Mouse (Mus musculus) embryo, embryonic 10 days (tissue): ENCODE data around the gene Apopt1.
A peak's percentile ranks its signal among the peaks of the same experiment; 100 is the strongest.

ENCODE experiments used
- DNase-seq: peaks from one replicate; pipeline ENCODE4 v3.0.0-alpha.2; 2015; ENCODE audit warnings: low spot score

Gene Apopt1

DNA sequence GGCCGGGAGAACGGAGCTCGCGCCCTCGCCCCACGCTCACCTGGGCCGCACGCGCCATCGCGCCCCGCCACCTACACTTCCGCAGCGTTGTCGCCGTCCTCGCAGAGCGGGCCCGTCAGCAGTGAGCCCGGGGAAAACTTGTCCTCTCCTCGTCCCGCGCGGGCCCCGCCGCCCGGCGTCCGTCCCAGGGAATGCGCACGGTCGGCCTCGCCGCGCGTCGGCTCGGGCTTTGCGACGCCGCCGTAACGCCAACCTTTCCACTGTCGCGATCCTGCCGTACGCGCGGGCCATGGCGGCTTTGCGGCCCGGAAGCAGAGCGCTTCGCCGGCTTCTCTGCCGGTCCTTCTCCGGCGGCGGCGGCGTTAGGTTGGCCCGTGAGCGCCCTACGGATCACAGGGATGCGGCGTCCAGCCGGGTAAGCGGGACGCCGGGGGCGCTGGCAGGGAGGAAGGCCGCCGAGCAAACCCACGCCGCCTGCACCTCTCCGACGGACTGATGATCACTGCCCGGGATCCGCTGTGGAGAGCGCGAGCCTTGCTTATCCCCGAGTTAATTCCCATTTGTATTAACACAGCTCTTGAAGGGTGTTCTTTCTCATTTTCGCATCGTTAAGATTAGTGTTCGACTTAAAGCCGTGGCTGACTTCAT lies at the start of gene Apopt1, which contains the start of gene Bag5:
TSS of gene Apopt1 (plus strand) at position 258 of the 648 bp plus-strand sequence.
TSS of gene Bag5 (minus strand) at position 254 of the 648 bp plus-strand sequence.
- peak; percentile 96 for DNase-seq

DNA sequence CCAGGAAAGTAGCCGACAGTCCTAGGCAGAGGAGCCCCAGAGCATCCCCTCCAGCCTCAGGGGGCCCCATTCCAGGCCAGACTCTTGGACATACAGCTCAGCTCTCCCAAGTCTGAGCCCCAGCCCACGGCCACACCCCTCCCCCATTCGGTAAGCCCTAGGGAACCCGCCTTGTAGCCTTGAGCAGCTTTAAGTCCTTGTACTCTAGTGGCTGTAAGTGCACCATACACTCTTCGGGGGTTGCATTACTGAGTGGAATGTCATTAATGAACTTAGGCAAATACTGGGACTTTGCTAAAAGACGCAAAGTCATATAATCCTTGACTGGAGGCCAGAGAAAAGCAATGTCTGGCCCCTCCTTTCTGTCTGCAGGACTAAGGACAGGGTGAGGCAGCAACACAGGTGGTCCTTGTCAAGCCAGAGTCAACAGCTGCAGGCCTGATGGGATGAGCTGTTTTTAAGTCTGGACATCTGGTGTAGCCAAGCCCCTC lies 48.9 kb upstream of the Apopt1 start:
- DNase-seq: no peak

- no peak for DNase-seq
Observed at GRCm38 (mm10) chr12:111665041-111665880, 47.8 kb upstream of the Apopt1 start.

DNA sequence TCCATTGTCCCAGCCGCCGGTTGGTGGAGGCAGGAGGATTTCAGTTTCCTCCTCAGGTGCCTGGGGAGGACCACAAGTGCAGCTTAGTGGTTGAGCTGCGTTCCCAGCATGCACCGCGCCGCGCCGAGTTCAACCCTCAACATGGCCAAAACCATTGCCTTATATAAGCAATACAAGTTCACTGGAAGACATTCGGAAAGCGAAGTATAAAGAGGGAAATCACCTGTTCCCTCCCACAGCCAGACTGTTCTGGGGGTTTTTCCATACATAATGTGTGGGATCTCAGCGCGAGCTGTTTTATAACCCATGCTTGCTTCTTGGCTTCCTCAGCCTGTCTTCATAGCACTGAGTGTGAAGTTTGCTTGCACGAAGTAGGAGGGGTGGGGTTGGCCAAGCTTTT lies 46.7 kb upstream of the Apopt1 start:
- DNase-seq: no peak

DNA sequence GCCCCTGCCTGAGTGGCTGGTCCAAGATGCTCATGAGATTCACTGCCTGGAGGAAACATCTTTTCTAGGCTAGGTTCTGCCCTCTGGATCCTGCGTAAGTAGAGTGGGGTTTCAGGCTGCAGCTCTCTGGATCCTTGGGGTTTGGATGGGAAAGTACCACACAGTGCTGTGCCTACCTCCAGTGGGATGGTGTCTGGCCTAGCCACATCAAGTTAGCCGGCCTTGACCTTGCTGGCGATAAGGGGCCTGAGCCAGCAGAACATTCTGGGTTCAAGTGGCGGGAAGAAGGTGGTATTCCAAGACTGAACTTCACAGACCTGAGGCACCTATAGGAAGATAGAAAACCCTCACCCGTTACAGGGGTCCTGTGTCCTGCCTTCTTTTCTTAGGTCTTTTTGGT lies 45.6 kb upstream of the Apopt1 start:
- DNase-seq: no peak

DNA sequence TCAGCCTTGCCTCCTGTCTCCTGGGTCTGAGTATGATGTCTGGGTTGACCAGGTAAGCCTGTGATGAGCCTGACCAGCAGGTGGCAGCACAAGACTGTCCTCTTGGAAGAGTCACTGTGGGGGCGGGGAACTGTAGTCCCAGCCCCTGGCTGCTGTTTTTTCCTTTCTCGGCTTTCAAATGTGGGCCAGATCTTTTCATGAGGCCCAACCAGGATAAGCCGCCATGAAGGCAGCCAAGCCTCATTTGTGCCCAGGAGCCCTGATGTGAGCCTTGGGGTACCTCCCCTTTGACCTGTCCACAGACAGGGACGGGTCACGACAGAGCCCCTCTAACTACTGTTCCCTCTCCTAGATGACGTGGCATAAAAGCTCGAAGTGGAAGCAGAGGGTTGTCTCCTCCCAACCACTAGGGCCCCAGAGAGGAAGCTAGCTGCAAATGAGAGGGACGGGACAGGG lies 44.6 kb upstream of the Apopt1 start:
- peak; percentile 97 for DNase-seq

GRCm38 (mm10) chr12:111669000-111669788 lies 43.9 kb upstream of the Apopt1 start:
- no peak for DNase-seq

GRCm38 (mm10) chr12:111669961-111670360 lies 43.1 kb upstream of the Apopt1 start:
- no peak for DNase-seq

GRCm38 (mm10) chr12:111670371-111670971 lies 42.6 kb upstream of the Apopt1 start:
- DNase-seq: no peak

DNA sequence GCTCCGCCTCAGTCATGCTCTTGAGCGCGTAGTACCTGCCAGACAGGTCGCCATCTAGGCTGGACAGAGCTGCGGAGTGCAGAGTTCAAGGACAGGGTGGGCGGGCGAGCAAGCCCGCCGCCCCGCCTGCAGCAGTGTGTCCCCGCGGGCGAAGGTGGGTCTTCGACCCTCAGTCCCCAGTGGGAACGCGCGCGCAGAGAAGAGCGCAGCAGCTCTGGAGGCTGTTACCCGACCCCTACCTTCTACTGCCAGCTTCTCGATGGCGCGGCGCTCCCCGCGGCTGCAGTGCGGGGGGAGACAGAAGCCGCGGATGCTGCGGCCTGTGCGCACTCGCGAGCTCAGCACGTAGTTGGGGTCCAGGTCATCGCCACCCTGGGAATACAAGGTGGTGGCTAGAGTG lies 42.1 kb upstream of the Apopt1 start:
- no peak for DNase-seq

- DNase-seq: peak; percentile 79
Observed at GRCm38 (mm10) chr12:111671431-111671902, 41.6 kb upstream of the Apopt1 start.

- DNase-seq: peak; percentile 92
Observed at GRCm38 (mm10) chr12:111672176-111672575, 40.9 kb upstream of the Apopt1 start, which contains the start of gene Ckb. Gene Ckb (minus strand): TSS chr12:111672338.

DNA sequence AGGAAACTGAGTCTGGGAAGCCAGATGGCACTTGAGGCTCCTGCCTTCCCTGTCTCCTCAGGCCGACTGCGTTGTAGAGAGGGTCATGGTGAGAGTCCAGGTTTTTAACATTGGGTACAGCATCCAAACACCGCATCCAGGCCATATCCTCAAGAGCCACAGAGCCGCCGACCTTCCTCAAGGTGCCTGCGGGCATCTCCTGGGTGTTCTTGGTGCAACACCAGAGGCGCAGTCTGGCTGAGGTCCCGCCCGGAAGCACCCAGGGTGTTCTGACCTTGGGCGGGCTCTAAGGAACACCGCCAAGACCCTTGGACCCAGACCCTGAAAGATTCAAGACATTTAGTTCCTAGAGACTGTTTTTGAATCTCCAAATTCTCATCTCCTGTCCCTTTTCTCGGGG lies 40.5 kb upstream of the Apopt1 start:
- no peak for DNase-seq

DNA sequence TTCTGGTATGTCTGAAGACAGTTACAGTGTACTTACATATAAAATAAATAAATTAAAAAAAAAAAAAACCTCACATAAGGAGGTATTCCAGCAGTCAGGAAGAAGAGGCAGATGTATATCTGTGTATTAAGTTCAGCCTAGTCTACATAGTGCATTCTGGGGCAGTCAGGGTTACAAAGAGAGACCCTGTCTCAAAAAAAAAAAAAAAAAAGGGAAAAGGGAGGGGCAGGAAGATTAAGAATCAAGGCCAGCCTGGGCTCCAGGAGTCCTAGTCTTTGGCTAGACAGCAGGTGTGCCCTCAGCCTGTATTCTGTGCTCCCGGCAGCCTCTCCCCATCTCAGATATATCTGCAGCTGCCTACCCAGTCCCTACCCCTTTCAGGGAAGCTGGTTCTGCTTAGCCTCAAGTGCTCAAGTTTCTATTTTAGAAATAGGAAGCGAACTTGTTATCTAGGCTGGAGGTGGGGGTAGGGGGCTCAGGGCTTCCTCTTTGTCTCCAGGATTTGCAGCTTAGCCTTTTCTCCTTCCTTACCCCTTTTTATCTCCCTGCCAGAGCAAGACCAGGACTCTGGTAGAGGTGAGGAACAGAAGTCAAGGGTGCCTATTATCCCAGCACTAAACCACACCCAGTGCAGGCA lies 38.1 kb upstream of the Apopt1 start:
- DNase-seq: peak; percentile 3

DNA sequence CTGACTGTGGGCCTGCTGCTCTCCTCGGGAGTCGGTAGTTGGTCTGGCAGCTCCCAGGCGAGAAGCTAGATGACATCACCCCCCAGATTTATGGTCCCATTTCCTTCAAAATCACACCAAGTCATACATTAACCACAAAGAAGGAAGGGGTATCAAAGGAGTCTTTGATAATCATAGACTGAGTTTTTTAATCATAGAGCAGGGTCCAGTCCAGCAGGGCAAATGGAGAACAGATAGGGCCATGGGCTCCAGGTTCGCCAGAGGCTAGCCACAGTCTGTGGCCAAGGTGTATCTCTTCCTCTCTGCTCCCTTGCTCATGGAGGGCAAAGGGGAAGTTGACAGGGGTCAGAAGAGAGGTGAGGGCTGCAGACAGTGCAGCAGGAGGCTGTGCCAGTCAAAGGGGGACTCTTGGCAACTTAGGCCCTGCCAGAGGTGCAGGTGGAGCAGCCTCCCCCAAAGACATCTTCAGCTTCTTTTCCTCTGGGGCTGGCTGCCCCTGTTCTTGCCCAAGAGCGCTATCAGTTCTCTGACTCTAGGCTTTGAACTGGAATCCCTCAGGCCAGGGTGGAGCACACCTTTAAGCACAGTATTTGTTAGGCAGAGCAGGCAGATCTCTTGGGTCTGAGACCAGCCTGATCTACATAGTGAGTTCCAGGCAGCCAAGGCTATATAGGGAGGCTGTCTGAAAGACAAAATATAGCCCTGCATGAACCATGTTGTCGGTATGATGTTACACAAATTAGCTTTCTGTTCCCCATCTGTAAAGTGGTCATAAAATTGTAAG lies 37.1 kb upstream of the Apopt1 start:
- DNase-seq: no peak

DNA sequence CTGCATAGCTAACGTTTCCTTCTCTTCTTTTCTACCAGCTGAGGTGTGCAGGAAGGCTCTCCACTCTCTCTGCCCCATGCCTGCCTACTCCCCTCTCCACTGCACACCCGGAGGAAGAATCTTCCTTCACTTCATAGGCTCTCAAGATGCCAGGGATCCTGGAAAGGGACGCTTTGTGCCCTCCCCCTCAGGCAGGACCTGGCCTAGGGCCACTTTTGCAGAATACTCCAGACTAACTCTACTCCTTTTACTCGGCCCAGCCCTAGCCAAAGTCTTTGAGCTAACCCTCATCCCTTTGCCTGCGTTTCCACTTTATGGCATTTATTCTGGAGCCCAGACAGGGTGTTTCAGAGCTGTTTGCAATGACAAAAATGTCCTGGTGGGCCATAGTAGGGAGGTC lies 35.6 kb upstream of the Apopt1 start:
- DNase-seq: peak; percentile 2

- DNase-seq: peak; percentile 98
Observed at GRCm38 (mm10) chr12:111677882-111678669, 35.0 kb upstream of the Apopt1 start, which contains the start of gene Trmt61a. Gene Trmt61a (plus strand): TSS chr12:111678105.

- DNase-seq: peak; percentile 5
Observed at GRCm38 (mm10) chr12:111678670-111678933, 34.5 kb upstream of the Apopt1 start.

- DNase-seq: peak; percentile 3
Observed at GRCm38 (mm10) chr12:111678997-111679396, 34.1 kb upstream of the Apopt1 start.

DNA sequence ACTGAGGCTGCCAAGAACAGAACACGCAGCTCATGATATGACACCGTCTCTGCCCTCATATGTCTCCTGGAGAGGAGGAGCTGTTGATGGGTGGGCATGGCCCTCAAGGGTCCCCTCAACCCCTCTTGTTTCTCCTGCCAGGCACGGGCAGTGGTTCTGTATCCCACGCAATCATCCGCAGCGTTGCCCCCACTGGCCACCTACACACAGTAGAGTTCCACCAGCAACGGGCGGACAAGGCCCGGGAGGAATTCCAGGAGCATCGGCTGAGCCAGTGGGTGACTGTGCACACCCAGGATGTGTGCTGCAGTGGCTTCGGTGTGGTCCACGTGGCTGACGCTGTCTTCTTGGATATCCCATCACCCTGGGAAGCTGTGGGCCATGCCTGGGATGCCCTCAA lies 32.4 kb upstream of the Apopt1 start:
- DNase-seq: no peak
